Mouse (Mus musculus): ENCODE measurements at regions not wholly inside any gene's neighbourhood (a gene's known extent, or its start where the extent isn't known, plus 50 kb on each side); places are given as distances from the start of the nearest gene placed in this dataset.
"Not testable (repeated sequence)": the region's sequence is repeated elsewhere in the genome, so short reads cannot be mapped to it uniquely, and the experiment has no call there.

DNA sequence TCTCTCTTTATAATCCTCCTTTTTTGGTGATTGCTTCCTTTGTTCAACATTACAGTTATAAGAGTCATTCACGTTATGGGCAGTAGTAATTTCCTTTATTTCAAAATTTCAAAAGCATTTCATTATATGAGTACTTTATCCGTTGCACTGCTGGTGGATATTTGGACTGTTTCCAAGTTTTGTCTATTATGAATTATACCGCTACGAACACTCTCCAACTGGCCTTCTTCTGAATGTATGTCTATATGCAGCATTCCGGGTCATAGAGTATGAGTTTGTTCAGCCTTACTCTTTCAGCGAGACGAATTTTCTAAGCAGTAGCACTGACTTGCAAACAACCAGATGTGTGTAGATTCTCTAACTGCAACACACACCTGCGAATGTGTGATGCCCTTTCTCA lies 57.8 kb downstream of the Dusp6 start:
- no peak for ATAC-seq (ENCODE audit: insufficient number of reproducible peaks, low FRiP score, low TSS enrichment)

DNA sequence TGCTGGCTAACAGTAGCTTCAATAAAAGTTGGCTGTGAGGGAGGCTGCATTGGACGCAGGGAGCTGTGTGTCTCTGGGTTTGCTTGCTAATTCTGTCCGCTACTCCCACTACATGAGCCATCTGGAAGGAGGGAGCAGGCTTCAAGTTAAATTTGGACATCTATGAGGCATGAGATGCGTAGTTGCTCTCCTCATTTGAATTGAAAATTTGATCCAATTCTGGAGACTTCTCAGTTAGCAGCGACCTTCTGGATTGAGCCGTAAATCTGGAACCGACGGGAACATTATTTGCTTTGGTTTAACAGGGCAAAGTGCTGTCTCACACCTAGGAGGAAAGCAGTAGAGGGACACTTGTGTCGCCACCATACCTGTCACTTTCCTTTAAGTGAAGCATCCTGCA lies 60.3 kb downstream of the Dusp6 start:
- no peak for ATAC-seq (ENCODE audit: insufficient number of reproducible peaks, low FRiP score, low TSS enrichment)

DNA sequence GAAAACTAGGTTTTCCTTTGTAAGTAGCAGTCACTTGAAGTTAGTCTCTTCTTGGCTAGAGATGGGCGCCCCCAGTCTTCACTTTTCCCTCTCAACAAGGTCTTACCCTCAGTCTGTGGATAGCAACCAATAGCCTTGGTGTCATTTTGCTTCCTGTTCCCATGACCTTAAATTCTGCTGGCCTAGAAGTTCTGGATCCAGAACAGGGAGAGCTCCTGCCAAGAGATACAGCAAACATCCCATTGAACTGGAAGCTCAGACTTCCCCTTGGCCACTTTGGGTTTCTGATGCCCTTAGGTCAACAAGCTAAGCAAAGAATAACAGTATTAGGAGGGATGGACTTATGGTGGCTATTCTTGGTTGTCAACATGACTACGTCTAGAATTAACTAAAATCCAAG lies 64.5 kb downstream of the Dusp6 start:
- ATAC-seq (ENCODE audit: insufficient number of reproducible peaks, low FRiP score, low TSS enrichment) = no peak

DNA sequence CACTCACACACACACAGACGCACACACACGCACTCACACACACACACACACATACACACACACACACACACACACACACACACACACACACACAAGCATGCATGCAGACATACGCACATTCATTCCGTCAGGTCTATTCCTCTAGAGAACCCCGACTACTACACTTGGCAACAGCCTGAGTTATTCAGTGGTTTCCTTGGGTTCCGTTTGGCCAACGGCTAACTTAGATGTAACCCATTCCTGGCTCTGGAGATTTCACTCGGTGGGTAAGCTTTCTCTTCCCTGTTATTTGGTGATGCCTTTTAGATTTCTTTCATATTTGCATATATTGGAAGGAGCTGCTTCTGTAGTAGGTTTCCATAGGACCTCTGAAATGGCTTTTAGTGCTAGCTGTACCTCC lies 65.5 kb downstream of the Dusp6 start:
- ATAC-seq (ENCODE audit: insufficient number of reproducible peaks, low FRiP score, low TSS enrichment) = no peak

GRCm38 (mm10) chr10:99329469-99329868 lies 66.4 kb downstream of the Dusp6 start:
- no peak for ATAC-seq (ENCODE audit: insufficient number of reproducible peaks, low FRiP score, low TSS enrichment)

GRCm38 (mm10) chr10:99330519-99330918 lies 67.5 kb downstream of the Dusp6 start:
- ATAC-seq (ENCODE audit: insufficient number of reproducible peaks, low FRiP score, low TSS enrichment) = no peak

- ATAC-seq (ENCODE audit: insufficient number of reproducible peaks, low FRiP score, low TSS enrichment) = no peak
Observed at GRCm38 (mm10) chr10:99331876-99332275, 68.8 kb downstream of the Dusp6 start.

- no peak for ATAC-seq (ENCODE audit: insufficient number of reproducible peaks, low FRiP score, low TSS enrichment)
Observed at GRCm38 (mm10) chr10:99333831-99334230, 70.8 kb downstream of the Dusp6 start.

GRCm38 (mm10) chr10:99336091-99336490 lies 73.1 kb downstream of the Dusp6 start:
- ATAC-seq (ENCODE audit: insufficient number of reproducible peaks, low FRiP score, low TSS enrichment) = no peak

GRCm38 (mm10) chr10:99338790-99339189 lies 75.8 kb downstream of the Dusp6 start:
- ATAC-seq (ENCODE audit: insufficient number of reproducible peaks, low FRiP score, low TSS enrichment) = not testable (repeated sequence)

GRCm38 (mm10) chr10:99339291-99339912 lies 76.4 kb downstream of the Dusp6 start:
- not testable (repeated sequence) for ATAC-seq (ENCODE audit: insufficient number of reproducible peaks, low FRiP score, low TSS enrichment)

- not testable (repeated sequence) for ATAC-seq (ENCODE audit: insufficient number of reproducible peaks, low FRiP score, low TSS enrichment)
Observed at GRCm38 (mm10) chr10:99340057-99340456, 77.0 kb downstream of the Dusp6 start.

DNA sequence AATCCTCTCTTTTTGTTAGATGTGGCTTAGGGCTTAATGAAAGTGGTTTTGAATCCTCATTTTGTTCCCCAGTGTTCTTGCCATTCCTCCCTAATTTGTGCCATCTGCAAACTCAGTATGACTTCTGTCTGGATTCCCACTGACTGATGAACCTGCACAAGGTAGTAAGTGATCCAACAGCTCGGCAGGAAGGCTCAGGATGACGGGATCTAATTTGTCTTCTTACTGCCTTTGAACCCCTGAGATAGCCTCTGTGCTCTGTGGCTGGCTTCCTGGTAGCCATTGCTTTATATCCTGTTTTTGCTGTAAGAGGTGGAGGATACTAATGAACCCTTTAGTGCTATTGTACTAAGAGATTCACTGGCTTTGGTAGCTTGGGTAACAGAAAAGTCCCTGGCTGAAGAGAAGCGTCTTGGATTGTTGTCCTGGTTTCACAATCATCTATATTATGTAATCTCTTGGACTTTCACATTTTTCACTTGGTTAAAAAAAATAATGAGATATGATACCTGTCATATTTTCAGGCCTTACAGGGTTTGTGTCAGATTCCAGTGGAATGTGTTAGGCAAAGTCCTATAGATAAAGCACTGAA lies 86.2 kb downstream of the Dusp6 start:
- peak; percentile 99 for ATAC-seq (ENCODE audit: insufficient number of reproducible peaks, low FRiP score, low TSS enrichment)

- no peak for ATAC-seq (ENCODE audit: insufficient number of reproducible peaks, low FRiP score, low TSS enrichment)
Observed at GRCm38 (mm10) chr10:99353541-99354292, 90.7 kb downstream of the Dusp6 start.

GRCm38 (mm10) chr10:99354352-99354751 lies 91.3 kb downstream of the Dusp6 start:
- no peak for ATAC-seq (ENCODE audit: insufficient number of reproducible peaks, low FRiP score, low TSS enrichment)

DNA sequence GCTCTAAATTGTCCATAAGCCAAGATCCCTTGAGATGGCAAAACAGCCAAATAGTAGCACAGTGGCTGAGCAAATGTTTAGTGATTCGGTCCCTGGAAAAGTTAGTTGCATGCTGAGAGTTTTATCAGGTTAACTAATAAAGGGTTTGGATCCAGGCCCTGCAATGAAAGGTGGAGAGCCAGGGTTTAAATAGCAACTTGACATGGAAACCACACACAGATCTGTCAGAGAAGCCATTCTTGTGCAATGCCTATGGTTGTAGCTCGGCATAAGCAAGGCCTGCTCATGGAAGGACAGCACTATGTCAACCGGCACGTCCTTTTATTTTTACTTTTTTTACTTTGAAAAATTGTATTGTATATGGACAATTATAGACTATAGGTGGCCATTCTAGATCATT lies 92.3 kb downstream of the Dusp6 start:
- ATAC-seq (ENCODE audit: insufficient number of reproducible peaks, low FRiP score, low TSS enrichment) = no peak

GRCm38 (mm10) chr10:99356221-99356620 lies 93.2 kb downstream of the Dusp6 start:
- no peak for ATAC-seq (ENCODE audit: insufficient number of reproducible peaks, low FRiP score, low TSS enrichment)

- ATAC-seq (ENCODE audit: insufficient number of reproducible peaks, low FRiP score, low TSS enrichment) = no peak
Observed at GRCm38 (mm10) chr10:99356883-99357282, 93.9 kb downstream of the Dusp6 start.

- ATAC-seq (ENCODE audit: insufficient number of reproducible peaks, low FRiP score, low TSS enrichment) = no peak
Observed at GRCm38 (mm10) chr10:99357347-99357746, 94.3 kb downstream of the Dusp6 start.

GRCm38 (mm10) chr10:99358256-99358655 lies 95.2 kb downstream of the Dusp6 start:
- no peak for ATAC-seq (ENCODE audit: insufficient number of reproducible peaks, low FRiP score, low TSS enrichment)

DNA sequence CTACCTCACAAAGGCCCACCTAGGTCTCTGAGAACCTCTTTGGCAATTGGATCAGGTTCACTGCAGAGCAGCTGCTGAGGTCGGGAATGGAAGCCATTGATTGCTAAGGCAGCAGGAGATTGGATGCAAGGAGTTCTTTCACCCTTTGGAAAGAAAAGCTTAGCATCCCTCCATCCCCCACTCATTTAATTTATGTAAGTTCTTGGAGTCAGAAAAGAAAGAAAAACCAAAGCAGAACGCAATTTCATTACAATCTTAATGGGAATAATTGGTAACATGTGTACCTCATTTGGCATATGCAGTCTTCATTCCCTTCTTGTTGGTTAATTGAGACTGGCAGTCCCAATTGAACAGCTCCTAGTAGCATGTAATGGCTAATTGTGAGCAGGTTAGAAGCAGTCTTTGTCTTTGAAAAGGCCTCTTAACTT lies 96.4 kb downstream of the Dusp6 start:
- no peak for ATAC-seq (ENCODE audit: insufficient number of reproducible peaks, low FRiP score, low TSS enrichment)

- not testable (repeated sequence) for ATAC-seq (ENCODE audit: insufficient number of reproducible peaks, low FRiP score, low TSS enrichment)
Observed at GRCm38 (mm10) chr10:99360601-99361000, 97.6 kb downstream of the Dusp6 start.

All from cerebellum, adult (tissue).